Mouse (Mus musculus): ENCODE data around the gene Nop16.
A peak's percentile ranks its signal among the peaks of the same experiment; 100 is the strongest.
"Not testable (repeated sequence)": the region's sequence is repeated elsewhere in the genome, so short reads cannot be mapped to it uniquely, and the experiment has no call there.

The Nop16 gene

DNA sequence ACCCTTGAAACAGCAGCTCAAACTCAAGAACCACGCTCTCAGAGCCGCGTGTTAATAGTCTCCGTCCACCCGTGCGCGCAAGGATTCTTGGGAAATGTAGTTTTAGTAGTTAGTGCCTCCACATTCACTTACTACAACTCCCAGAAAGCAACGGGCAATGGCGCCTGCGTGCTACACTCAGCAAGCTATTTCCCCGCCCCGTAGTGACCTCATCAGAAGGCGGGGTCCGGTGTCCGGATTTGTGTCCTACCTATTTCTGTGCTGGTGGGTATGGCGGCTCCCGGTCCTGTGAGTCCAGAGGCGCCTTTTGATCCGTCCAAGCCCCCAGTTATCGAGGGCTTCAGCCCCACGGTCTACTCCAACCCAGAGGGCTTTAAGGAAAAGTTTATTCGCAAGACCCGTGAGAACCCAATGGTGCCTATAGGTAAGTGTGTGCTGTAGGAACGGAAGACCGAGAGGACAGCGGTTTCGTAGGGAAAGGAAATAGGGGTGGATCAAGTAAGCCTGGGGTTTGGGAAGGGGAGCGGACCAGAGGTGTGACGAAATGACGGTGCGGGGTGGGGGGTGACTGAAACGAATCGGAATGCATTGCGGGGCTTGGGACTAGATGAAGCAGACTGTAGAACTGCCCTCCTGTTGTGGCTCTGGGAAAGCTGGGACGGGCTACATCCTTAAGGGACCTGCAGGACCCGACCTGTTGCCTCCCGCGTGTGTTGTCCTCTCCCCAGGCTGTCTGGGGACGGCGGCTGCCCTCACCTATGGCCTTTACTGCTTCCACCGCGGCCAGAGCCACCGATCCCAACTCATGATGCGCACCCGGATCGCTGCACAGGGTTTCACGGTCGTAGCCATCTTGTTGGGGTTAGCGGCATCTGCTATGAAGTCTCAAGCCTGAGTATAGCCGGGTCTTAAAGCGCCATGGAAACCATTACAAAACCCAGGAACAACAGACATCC is at the start of gene Nop16, which contains the start of gene Higd2a:
Gene Nop16, minus strand, starts transcription at position 95 of the 956 bp plus-strand sequence.
Gene Higd2a, plus strand, starts transcription at position 212 of the 956 bp plus-strand sequence.
- DNase-seq, result peak; percentile 97 to 98

DNA sequence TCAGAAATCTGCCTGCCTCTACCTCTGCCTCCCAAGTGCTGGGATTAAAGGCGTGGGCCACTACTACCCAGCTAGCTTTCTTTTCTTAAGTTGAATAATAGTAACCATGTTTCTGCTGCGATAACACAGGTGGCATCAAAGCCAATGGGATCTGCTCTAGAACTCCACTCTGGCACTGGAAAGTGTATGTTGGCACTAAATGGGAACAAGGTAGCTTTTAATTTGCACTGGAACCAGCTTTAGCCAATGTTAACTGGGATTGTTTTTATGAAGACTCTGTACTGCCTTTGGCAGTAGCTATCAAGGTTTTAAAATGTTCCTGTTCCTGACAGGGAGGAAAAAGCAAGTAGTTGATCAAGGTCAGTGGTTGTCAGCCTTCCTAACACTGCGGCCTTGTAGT is 45.1 kb upstream of the Nop16 start:
- no peak for DNase-seq

GRCm38 (mm10) chr13:54632731-54633277 is 42.9 kb upstream of the Nop16 start:
- DNase-seq, result no peak

- DNase-seq, result no peak
These were observed 39.2 kb upstream of the Nop16 start for GRCm38 (mm10) chr13:54629128-54629527.

DNA sequence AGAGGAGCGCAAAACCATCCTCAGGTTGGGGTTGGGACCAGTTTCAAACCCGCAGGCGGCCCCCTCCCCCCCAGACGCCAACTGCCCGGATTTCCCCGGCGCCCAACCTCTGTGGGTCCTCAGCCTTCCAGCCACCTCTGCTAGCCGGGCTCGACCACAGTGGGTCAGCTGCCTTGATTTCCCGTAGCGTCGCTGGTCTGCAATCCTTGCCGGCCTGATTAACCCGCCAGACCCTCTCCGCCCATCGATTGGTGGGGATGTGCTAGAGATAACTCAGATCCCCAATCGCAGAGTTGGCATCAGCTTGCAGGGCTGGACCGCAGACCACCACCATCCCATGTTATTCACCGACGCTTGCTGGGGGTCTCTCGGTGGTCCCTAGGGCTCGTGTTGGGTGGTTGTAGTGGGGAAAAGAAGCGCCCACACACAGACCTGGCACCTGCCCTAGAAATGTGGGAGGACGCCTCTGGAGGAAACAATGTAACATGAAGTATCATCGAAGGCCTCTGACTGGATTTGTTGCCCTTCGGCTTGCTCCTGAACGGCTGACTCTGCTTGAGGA is 32.2 kb upstream of the Nop16 start:
- DNase-seq, result no peak

GRCm38 (mm10) chr13:54621155-54621932 is 31.5 kb upstream of the Nop16 start, which contains the start of gene Faf2:
Faf2 (plus strand) TSS chr13:54621784.
- peak; percentile 99 for DNase-seq

DNA sequence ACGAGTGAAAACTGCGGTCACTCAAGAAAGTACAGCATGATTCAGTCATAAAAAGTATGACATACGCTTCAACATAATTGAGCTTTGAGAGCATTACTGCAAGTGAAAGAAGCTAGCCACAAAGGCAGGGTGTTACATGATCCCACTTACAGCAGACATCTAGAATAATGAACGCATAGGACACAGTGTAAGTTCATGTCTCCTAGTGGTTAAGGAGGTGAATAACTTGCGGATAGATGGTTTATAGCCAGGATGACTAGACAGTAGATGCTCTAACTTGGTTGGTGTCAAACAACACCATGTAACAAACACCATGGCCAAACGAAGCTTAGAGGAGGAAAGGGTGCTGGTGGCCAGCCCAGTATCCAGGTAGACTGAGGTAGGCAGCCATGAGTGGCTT is 27.1 kb upstream of the Nop16 start:
- no peak for DNase-seq

DNA sequence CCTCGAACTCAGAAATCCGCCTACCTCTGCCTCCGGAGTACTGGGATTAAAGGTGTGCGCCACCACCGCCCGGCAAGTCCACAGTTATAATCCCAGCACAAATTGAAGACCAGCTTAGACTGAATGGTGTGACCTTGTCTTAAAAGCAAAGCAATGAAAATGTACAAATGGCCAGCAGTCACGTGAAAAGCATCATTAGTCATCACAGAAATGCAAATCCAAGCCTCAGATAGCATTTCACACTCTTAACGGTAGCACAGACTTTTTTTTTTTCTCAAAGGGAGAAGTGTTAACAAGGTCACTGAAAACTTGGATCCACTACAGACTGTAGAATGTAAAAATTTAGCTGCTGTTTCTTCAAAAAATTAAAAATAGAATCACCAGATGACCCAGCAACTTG is 26.4 kb upstream of the Nop16 start:
- no peak for DNase-seq

DNA sequence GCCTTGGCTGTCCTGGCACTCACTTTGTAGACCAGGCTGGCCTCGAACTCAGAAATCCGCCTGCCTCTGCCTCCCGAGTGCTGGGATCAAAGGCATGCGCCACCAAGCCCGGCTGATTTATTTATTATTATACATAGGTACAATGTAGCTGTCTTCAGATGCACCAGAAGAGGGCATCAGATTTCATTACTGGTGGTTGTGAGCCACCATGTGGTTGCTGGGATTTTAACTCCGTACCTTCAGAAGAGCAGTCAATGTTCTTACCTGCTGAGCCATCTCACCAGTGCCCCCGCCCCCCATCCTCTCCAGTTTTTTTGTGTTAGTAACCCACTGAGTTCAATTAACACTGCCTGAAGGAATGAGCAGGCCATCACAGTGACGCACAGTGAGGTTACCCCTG is 23.3 kb upstream of the Nop16 start:
- not testable (repeated sequence) for DNase-seq

- peak; percentile 93 to 94 for DNase-seq
These were observed 21.3 kb upstream of the Nop16 start, which contains the start of gene Cltb for GRCm38 (mm10) chr13:54610972-54611754. Cltb (minus strand) TSS chr13:54611344.

GRCm38 (mm10) chr13:54610613-54610971 is 20.7 kb upstream of the Nop16 start:
- DNase-seq, result no peak

- DNase-seq, result no peak
These were observed 19.4 kb upstream of the Nop16 start for GRCm38 (mm10) chr13:54609301-54609700.

- DNase-seq, result no peak
These were observed 18.8 kb upstream of the Nop16 start for GRCm38 (mm10) chr13:54608666-54609065.

GRCm38 (mm10) chr13:54608002-54608401 is 18.1 kb upstream of the Nop16 start:
- no peak for DNase-seq

DNA sequence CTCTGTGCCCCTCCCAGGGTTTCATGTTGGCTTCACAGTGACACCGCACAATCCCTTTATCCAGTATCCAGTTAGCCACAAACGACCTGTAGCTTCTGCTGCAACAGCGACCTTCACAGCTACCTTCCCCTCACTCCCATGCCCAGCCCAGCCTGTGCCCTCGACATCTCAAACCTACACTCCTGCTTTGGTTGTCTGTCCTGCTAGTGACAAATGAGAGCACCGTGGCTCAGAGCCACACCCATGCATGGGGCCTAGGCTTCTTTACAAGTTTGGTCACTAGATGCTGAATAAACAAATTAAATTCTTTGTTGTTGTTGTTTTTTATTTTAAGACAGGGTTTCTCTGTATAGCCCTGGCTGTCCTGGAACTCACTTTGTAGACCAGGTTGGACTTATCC is 17.3 kb upstream of the Nop16 start:
- DNase-seq, result no peak

DNA sequence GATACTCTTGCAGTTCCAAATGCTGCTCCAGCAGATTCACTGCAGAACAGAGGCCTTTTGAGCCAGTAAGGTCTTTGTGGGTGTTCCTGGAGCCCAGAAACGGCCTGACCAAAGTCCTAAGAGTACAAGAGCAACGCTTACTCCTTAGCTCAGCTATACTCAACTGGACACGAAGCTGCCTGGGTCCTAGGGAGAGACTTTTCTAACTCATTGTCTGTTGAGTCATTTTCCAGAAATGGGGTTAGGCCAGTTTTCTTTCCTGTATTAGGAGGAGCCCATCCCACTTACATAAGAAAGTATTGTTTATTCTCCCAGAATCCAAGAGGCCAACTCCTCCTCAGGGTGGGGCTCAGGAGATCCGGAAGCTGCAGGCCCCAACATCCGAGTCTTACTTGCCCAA is 15.5 kb upstream of the Nop16 start:
- no peak for DNase-seq

GRCm38 (mm10) chr13:54604221-54604620 is 14.3 kb upstream of the Nop16 start:
- no peak for DNase-seq

DNA sequence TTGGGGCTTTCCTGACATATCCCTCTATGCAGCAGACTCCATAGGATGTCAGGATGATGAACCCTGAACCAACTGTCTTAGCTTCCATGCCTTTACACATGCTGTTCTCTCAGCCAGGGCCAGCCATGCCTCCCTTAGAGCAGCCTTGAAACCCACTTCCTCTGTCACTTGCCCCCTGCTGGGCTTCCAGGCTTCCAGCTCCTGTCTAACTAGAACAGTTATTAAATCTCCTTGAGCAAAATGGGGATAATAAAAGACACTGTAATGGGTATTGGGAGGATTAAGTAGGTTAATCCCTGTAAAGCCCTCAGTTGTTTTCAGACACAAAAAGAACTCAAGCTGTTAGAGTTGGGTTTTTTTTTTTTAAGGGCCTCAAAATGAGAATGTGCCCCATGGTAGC is 13.6 kb upstream of the Nop16 start:
- no peak for DNase-seq

GRCm38 (mm10) chr13:54602639-54603111 is 12.8 kb upstream of the Nop16 start:
- DNase-seq, result no peak

GRCm38 (mm10) chr13:54598622-54599143 is 8.8 kb upstream of the Nop16 start:
- no peak for DNase-seq

GRCm38 (mm10) chr13:54596870-54597269 is 7.0 kb upstream of the Nop16 start:
- DNase-seq, result no peak

All from kidney, postnatal 4 days (tissue).